Mouse (Mus musculus): ENCODE results near the gene Fam168a. TPM values are rescaled to one million over a fixed set of nuclear protein-coding genes. Genes with fewer than 3 reads are reported as not detected.

The Fam168a gene
- total RNA-seq (2014; fragmentation: Nextera tagmentation) (63.6 and 88.2 TPM in 2 replicates), total RNA-seq (2017) (14.8 and 16.3 TPM in 2 replicates), polyA plus RNA-seq (2012) (49.3 and 51.9 TPM in 2 replicates)

DNA sequence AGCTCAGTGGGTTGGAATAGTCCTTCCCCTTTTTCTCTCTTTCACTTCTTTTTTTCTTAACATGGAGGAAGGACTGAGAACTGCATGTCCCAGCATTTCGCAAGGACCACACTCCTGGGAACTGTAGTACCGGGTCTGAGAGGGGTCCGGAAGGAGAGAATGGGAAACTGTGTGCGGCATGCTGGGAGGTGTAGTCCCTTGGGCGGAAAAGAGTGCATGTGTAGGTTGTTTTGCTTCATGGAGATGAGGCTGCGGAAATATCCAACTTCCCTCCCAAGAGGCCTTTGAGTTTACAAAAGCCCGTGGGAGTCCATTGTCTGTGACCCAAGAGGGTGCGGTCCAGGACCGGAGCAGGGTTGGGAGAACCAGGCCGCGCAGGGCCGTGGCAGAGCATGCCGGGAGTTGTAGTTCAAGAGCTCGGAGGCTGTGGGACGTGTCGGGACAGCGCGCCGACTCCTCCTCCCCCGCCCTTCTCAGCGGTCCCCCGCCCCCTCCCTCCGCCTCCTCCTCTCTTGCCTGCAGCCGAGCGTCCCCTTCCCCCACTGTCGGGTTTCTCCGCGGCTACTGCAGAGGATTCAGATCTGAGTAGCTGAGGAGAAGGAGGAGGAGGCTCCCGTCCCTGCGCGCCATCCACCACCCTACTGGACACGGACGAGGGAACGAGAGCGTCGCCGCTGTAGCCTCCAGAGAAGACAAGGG lies at the start of gene Fam168a:
TSS of gene Fam168a (plus strand) at position 493 of the 699 bp plus-strand sequence.
- TF ChIP-seq TAL1 (conservative IDR thresholded peaks at IDR 0.05; ENCODE audit: low read depth, low read length) (no peak), GATA2 (IDR thresholded peaks at IDR 0.05; ENCODE audit: borderline replicate concordance, low read depth, low read length) (no peak), GATA1 (IDR thresholded peaks at IDR 0.05; ENCODE audit: borderline replicate concordance, low read length) (no peak)
- H3K4me3 ChIP-seq (ENCODE audit: low read depth, low read length): peak within 1 kb of the TSS; percentile 90
- peaks cover 33% of the 10 kb centered on the region for H3K4me1 ChIP-seq (ENCODE audit: insufficient read depth, low read depth, low read length)
- no peaks in the 10 kb centered on the region for H3K27me3 ChIP-seq (ENCODE audit: insufficient read depth, low read length)
- H3K36me3 ChIP-seq (replicated peaks): no peaks in the 10 kb centered on the region
- DNase-seq (ENCODE audit: low spot score) (peak; percentile 89), ATAC-seq (ENCODE audit: extremely low read depth, insufficient number of reproducible peaks, low FRiP score, poor library complexity, severe bottlenecking) (peak; percentile 88)
- no peaks in the 10 kb centered on the region for H3K9me3 ChIP-seq (replicated peaks)

DNA sequence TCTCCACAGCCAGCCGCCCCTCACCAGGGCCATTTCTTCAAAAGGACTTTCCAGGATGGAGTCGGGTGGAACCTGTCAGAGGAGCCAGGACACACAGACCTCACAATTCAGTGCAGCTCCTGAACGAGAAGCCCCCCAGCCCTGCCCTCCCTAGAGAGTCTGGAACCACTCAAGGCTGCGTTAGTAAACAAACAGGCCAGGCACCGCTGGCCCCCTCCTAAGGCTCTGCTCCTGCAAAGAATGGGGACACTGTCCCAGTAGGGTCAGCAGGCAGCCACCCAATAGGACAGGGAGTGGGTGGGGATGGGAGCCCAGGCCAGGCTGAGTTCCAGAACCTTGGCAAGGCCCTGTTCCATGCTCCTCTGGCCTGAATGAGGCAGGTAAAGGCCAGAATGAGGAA lies 49.7 kb upstream of the Fam168a start:
- H3K4me1 ChIP-seq (ENCODE audit: insufficient read depth, low read depth, low read length): peaks cover 4% of the 10 kb centered on the region; the same call in 1 of the 2 replicates
- no peaks in the 10 kb centered on the region for H3K36me3 ChIP-seq (replicated peaks)
- H3K27me3 ChIP-seq (ENCODE audit: insufficient read depth, low read length): peaks cover 49% of the 10 kb centered on the region
- H3K9me3 ChIP-seq (replicated peaks): no peaks in the 10 kb centered on the region
- TF ChIP-seq GATA2 (IDR thresholded peaks at IDR 0.05; ENCODE audit: borderline replicate concordance, low read depth, low read length) (no peak), GATA1 (IDR thresholded peaks at IDR 0.05; ENCODE audit: borderline replicate concordance, low read length) (no peak), CTCF (IDR thresholded peaks at IDR 0.05; ENCODE audit: low read depth, low read length) (no peak), TAL1 (conservative IDR thresholded peaks at IDR 0.05; ENCODE audit: low read depth, low read length) (no peak), POLR2AphosphoS5 (IDR thresholded peaks at IDR 0.05; ENCODE audit: insufficient replicate concordance, low read depth, low read length) (no peak)
- DNase-seq (ENCODE audit: low spot score) (no peak), ATAC-seq (ENCODE audit: extremely low read depth, insufficient number of reproducible peaks, low FRiP score, poor library complexity, severe bottlenecking) (no peak)
- no peak overlapping the region for H3K4me3 ChIP-seq (ENCODE audit: low read depth, low read length)

DNA sequence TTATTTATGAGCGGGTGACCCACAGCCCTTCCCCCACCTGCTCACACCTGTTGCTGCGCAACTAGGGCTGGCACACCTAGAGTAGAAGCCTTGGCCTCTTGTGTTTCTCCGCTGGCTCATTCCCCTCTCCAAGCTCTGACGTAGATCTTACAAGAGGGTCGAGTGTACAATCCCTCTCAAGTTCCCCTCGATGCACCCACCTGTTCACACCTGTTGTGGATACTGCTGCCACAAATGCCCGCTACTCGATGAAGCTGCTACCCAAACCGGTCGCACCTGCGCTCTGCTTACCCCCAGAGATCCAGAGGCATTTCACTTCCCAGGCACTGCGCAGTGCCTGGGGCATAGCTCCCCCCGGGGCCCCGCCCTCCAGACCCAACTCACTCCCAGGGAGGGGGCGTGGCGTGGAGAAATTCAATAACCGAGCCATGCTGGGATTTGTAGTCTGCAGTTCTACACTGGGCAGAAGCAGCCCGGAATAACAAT lies 48.3 kb upstream of the Fam168a start:
- H3K4me1 ChIP-seq (ENCODE audit: insufficient read depth, low read depth, low read length): peaks cover 7% of the 10 kb centered on the region
- H3K27me3 ChIP-seq (ENCODE audit: insufficient read depth, low read length): peaks cover 54% of the 10 kb centered on the region
- H3K4me3 ChIP-seq (ENCODE audit: low read depth, low read length): no peak overlapping the region
- no peaks in the 10 kb centered on the region for H3K36me3 ChIP-seq (replicated peaks)
- no peak for DNase-seq (ENCODE audit: low spot score)
- no peak for TF ChIP-seq TAL1 (conservative IDR thresholded peaks at IDR 0.05; ENCODE audit: low read depth, low read length)
- ATAC-seq (ENCODE audit: extremely low read depth, insufficient number of reproducible peaks, low FRiP score, poor library complexity, severe bottlenecking): no peak
- no peaks in the 10 kb centered on the region for H3K9me3 ChIP-seq (replicated peaks)

DNA sequence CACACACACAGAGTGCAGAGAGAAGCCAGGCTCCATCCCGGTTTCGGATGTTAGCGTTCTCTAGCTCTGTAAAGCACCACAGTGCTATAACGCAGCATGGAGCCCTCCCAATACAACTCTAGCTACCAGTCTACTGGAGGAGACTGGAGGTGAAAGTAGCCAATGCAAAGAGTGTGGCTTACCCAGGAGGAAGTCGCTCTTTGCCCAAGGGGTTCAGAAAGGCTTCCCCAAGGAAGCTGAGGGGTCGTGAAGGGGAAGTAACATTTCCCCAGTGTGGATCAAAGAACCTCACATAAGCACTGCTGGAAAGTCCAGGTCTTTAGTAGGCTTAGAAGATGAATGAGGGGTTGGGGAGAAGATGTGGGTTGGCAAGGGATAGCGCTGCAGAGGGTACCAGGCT lies 45.2 kb upstream of the Fam168a start:
- no peak for DNase-seq (ENCODE audit: low spot score)
- peaks cover 18% of the 10 kb centered on the region for H3K4me1 ChIP-seq (ENCODE audit: insufficient read depth, low read depth, low read length)
- TF ChIP-seq POLR2AphosphoS5 (IDR thresholded peaks at IDR 0.05; ENCODE audit: insufficient replicate concordance, low read depth, low read length) (no peak), GATA1 (IDR thresholded peaks at IDR 0.05; ENCODE audit: borderline replicate concordance, low read length) (no peak), GATA2 (IDR thresholded peaks at IDR 0.05; ENCODE audit: borderline replicate concordance, low read depth, low read length) (no peak), TAL1 (conservative IDR thresholded peaks at IDR 0.05; ENCODE audit: low read depth, low read length) (no peak), CTCF (IDR thresholded peaks at IDR 0.05; ENCODE audit: low read depth, low read length) (no peak)
- peaks cover 46% of the 10 kb centered on the region for H3K27me3 ChIP-seq (ENCODE audit: insufficient read depth, low read length)
- no peak overlapping the region for H3K4me3 ChIP-seq (ENCODE audit: low read depth, low read length)
- ATAC-seq (ENCODE audit: extremely low read depth, insufficient number of reproducible peaks, low FRiP score, poor library complexity, severe bottlenecking): no peak
- no peaks in the 10 kb centered on the region for H3K9me3 ChIP-seq (replicated peaks)
- no peaks in the 10 kb centered on the region for H3K36me3 ChIP-seq (replicated peaks)

DNA sequence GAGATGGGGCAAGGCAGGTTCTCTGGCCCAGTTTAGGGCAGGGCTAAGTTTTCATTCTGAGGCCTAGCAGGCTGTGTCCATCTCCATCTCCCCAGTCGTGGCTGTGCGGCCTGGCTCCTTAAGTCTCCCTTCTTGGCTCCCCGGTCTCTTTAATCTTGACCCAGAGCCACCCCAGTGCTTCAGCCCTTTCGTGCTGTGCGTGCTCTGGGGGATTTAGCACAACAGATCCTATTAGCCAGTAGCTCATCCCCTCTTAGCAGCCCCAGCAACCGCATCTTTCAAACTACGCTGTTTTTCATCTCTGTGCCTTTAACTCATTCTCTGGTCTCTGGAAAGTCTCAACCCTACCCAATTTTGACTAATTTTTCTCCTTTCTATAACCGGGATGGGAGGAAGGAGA lies 44.2 kb upstream of the Fam168a start, which contains the start of gene Plekhb1:
TSS of gene Plekhb1 (minus strand) at position 184 of the 400 bp plus-strand sequence.
- no peaks in the 10 kb centered on the region for H3K9me3 ChIP-seq (replicated peaks)
- no peak for ATAC-seq (ENCODE audit: extremely low read depth, insufficient number of reproducible peaks, low FRiP score, poor library complexity, severe bottlenecking)
- H3K27me3 ChIP-seq (ENCODE audit: insufficient read depth, low read length): peaks cover 39% of the 10 kb centered on the region
- no peaks in the 10 kb centered on the region for H3K36me3 ChIP-seq (replicated peaks)
- no peak within 1 kb of the TSS for H3K4me3 ChIP-seq (ENCODE audit: low read depth, low read length)
- no peak for DNase-seq (ENCODE audit: low spot score)
- TF ChIP-seq GATA2 (IDR thresholded peaks at IDR 0.05; ENCODE audit: borderline replicate concordance, low read depth, low read length): no peak
- no peak for TF ChIP-seq TAL1 (conservative IDR thresholded peaks at IDR 0.05; ENCODE audit: low read depth, low read length)
- no peak for TF ChIP-seq CTCF (IDR thresholded peaks at IDR 0.05; ENCODE audit: low read depth, low read length)
- no peak for TF ChIP-seq POLR2AphosphoS5 (IDR thresholded peaks at IDR 0.05; ENCODE audit: insufficient replicate concordance, low read depth, low read length)
- peaks cover 18% of the 10 kb centered on the region for H3K4me1 ChIP-seq (ENCODE audit: insufficient read depth, low read depth, low read length)

DNA sequence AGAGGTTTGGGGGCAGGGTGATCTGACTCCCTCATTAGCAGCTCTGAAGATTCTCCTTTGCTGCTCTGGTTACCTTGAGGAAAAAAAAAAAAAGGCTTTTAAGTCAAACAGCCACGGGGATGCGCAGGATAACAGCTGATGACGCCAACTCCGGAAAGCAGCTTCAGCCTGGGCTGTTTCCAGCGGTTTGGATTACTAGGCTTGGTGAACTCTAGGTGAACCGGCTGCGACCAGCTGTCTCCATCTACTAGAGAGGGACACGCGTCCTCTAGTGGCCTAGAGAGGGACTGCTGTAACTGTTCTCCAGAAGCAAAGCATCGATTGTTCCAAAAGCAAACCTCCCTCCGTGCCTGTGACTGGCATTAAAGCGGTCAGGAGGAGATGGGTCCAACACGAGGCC lies 43.2 kb upstream of the Fam168a start:
- Histone ChIP-seq H3K4me1 (ENCODE audit: insufficient read depth, low read depth, low read length) (peaks cover 22% of the 10 kb centered on the region), H3K4me3 (ENCODE audit: low read depth, low read length) (no peak overlapping the region), H3K36me3 (replicated peaks) (no peaks in the 10 kb centered on the region), H3K27me3 (ENCODE audit: insufficient read depth, low read length) (peaks cover 33% of the 10 kb centered on the region), H3K9me3 (replicated peaks) (no peaks in the 10 kb centered on the region)
- DNase-seq (ENCODE audit: low spot score) (peak; percentile 72), ATAC-seq (ENCODE audit: extremely low read depth, insufficient number of reproducible peaks, low FRiP score, poor library complexity, severe bottlenecking) (no peak)
- TF ChIP-seq CTCF (IDR thresholded peaks at IDR 0.05; ENCODE audit: low read depth, low read length) (peak; percentile 97), POLR2AphosphoS5 (IDR thresholded peaks at IDR 0.05; ENCODE audit: insufficient replicate concordance, low read depth, low read length) (no peak)

Data from G1E (cell line).